Mouse (Mus musculus) R1 (cell line): Measurements from ENCODE around the gene Acsm3.
A peak's percentile ranks its signal among the peaks of the same experiment; 100 is the strongest.
"Not testable (repeated sequence)": the region's sequence is repeated elsewhere in the genome, so short reads cannot be mapped to it uniquely, and the experiment has no call there.

Experiments
- DNase-seq: peaks from one replicate; pipeline ENCODE4 v3.0.0-alpha.2; 2018; ENCODE audit warnings: low read depth, low spot score

Acsm3 gene

DNA sequence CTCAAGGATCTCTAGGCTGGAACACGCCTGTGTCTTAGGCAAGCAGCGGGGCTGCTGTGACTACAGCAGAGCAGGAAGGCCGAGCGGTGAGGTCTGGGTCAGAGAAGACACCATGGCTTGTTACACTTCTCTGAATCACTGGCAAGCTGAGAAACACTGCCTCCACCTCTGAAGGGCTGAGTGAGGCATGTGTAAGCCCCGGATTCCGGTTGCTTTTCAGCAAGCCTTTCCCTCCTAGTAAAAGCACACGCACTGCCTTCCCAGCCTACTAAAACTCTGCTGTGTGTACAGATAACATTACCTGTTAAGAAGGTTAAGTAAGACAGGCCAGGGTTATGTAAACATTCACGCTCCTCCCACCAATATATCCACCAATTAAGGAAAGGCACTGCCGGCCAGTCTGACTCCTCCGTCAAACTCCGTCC lies at the start of gene Acsm3:
Gene Acsm3, plus strand, starts transcription at position 397 of the 425 bp plus-strand sequence.
- no peak for DNase-seq

DNA sequence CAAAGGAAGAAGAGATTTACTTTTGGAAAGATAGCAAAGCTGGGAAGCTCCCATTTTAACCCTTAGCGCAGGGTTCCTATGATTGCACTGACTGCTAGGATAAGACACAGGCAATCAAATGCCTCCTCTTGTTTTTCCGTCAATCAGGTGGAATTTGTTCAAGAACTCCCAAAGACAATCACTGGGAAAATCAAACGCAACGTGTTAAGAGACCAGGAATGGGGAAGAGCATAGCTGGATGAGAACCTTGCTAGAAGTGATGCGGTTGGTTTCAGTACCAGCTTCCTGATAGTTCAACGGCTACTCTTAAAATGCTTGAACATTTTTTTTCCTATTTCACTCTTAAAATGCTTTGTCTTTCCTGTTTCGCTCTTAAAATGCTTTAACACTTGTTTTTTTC lies 46.6 kb upstream of the Acsm3 start:
- DNase-seq: no peak

DNA sequence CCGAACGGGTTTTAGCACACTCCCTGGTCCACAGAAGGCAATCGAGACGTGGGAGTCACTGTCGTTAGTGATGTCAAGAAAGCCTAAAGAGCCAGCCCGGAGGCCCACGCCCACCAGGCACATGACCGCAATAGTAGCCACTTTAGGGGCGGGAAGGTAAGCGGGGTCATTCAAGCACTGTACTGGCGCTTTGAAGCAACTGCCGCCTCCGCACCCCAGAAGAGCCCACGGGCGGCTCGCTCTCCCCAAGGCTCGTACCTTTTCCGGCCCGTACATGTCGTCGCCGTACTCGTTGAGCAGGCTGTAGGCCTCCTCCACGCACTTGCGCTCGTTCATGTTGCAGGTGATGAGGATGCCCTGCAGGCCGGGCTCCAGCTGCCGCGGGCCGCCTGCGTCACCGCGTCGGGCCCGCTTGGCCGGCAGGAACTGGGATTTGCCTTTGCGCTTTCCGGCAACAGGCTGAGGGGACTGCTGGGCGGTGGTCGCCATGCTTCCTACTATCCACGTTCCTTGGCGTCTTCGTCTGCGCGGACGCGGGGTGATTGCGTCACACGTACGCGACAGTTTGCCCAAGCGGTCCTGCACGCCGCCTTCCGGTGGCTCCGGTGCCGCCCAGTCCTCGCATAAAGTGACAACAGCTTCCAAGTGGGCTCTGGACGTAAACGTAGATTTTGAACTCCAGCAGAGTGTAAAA lies 40.3 kb upstream of the Acsm3 start, which contains the start of gene Thumpd1:
Gene Thumpd1, minus strand, starts transcription at position 546 of the 694 bp plus-strand sequence.
- peak; percentile 91 for DNase-seq

DNA sequence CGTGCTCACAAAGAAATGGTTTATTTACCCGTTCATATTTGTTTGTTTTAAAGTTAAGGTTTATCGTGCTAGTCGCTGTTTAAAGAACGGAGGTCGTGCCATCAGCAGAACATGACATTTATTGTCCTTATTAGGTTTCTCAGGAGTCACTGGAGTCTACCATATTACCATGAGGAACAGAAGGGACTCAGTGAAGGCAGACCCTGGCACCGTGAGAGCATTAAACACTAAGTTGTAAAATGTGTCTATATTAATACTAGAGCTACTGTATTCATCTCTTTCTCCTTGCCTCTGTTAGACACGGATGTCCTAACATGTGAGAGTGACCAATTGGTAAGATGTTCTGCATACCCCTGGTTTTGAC lies 39.8 kb upstream of the Acsm3 start:
- DNase-seq: no peak

DNA sequence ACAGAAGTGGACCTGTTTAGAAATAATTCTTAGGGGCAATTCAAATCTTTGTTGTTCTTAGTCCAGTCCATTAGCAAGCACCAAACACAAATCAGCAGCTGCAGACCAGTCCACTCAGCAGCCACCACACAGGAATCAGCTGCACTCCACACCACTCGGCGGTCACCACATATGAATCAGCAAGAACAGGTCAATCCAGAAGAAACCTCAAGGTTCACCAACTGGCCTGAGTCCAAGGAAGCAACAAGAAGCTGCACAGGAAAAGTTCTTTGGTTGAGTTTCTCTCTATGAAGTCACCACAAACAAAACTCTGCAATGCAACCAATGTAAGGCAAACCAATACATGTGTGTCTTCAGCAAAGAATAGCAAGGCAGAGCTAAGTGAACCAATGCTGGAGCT lies 33.1 kb upstream of the Acsm3 start:
- DNase-seq: no peak

DNA sequence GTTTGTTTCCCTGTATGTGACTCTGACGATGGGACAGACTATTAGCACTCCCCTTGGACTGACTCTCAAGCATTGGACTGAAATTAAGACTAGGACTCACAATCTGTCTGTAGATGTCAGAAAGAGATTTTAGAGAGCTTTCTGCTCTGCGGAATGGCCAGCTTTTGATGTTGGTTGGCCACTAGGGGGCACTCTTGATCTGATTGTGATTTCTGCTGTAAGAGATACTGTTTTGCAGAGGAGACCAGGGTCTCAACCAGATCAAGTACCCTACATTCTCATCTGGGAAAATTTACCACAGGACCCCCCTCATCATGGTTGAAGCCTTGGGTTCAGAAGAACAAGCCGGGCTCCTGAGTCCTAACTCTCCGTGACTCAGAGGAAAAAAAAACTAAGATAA lies 29.5 kb upstream of the Acsm3 start:
- DNase-seq: peak; percentile 59

DNA sequence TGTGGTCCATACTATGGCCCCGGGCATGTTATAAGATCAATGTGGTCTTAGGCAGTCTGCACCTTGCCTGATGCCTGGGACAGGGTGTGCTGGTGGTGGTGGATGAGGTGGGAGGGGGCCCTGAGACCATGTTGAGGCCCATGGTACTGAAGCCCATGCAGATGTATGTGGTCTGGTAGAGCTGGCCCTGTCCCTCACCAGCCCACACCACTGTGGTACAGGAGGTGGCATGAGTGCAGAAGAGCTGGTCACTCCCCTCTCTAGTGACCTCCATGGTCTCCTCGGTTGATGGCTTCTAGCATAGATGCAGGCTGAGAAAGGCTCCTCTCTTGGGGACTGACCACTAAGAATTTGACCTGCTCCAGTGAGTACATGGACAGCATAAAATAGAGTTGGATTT lies 21.8 kb upstream of the Acsm3 start:
- no peak for DNase-seq

DNA sequence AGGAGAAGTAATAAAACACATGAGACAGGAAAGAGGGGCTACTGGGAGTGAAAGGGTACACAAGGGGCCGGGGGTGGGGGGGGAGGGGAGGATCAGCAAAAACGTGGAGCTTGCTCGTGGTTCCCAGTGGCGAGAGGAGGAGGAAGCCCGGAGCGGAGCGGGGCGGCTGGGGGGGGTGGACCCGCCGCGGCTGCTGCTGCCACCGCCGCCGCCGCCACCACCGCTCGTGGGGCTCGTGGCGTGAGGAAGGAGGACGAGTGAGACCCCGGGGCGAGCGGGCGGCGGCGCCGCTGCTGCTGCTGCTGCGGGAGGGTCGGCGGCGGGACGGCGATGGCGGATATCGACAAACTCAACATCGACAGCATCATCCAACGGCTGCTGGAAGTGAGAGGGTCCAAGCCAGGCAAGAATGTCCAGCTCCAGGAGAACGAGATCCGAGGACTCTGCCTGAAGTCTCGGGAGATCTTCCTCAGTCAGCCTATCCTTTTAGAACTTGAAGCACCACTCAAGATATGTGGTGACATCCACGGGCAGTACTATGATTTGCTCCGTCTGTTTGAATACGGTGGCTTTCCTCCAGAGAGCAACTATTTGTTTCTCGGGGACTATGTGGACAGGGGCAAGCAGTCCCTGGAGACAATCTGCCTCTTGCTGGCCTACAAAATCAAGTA lies 20.8 kb upstream of the Acsm3 start:
- not testable (repeated sequence) for DNase-seq

DNA sequence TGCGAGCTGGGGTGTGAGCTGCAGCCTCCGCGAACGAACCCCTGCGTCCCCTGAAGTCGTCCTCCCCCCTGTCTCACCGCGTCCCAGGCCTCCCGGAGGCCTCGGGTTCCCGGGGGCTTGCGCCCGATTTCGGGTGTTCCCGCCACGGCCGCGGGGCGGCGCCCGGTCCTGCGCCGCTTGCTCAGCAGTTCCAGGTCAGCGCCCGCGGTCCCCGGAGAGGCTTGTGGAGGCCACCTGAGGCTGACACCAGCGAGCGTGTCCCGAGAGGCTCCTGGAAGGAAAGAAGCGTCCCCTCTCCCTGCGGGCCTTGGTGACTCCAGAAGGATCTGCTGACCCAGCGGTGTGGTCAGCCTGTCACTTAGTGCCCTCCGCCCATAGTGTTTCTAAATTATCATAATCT lies 16.4 kb upstream of the Acsm3 start:
- DNase-seq: peak; percentile 35

DNA sequence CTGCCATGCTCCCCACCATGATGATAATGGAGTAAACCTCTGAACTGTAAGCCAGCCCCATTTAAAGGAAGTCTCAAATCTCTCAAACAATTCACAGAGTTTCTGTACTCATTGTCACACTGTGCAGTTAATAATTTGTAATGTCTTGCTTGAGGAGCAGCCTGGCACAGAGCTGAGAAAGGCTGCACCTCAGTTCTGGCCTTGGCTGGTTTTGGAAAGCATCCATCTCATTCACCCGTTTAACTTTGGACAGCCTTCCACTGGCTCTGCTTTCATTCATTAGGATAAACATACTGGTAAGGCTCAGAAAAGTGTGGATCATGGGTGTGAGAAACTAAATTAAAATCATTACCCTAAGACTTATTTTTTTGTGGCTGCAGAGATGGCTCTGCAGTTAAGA lies 14.9 kb upstream of the Acsm3 start:
- no peak for DNase-seq

DNA sequence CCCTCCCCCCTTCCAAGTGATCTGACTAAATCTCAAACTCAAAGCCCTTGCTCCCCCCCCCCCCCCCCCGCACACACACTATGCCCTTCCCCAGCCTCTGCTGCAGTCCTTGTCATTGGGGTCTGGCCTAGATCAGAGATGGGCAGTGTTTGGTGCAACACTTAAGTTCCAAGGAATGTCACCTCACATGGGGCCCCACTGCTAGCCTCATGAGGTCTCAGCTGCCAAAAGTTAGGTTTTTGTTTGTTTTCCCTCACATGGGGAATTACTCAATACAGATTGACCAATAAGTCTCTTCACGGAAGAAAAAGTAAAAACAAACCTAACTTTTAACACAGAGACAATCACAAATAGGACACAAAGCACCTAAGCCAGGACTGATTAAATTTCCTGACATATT lies 12.0 kb upstream of the Acsm3 start:
- no peak for DNase-seq

DNA sequence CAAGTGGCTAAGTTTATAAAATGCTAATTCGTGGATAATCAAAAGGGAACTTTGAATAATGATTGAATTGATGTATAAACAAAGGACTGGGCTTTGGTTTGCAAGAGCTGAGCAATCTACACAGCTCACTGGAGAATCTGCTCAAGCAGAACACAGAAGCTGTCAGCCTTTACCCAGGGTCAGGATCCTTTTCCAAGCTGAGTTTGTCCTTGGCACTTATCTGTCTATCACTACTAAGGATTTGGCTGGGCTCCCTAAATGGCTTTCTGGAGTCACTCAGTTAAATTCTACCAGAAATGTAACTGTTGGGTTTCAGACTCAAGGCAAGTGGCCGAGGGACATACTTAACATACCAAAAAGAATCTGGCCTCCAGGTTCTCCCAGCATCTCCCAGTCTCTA lies 10.8 kb upstream of the Acsm3 start:
- no peak for DNase-seq

DNA sequence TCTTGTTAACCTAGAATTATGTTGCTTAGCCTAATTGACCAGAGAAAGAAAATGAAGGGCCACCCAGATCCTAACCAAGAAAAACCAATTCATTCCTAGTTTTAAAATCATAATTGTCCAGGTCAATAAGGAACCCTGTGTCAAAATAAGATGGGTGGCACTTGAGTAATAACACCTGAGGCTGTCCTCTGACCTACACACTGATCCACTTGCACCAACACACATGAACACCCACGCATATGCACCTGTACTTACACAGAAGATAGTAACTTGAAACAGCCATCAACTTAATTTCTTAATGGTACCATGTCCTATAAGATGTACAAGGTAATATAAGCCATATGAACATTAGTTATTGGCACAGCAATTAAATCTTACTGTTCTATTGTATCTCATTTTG lies 7.0 kb upstream of the Acsm3 start:
- no peak for DNase-seq

DNA sequence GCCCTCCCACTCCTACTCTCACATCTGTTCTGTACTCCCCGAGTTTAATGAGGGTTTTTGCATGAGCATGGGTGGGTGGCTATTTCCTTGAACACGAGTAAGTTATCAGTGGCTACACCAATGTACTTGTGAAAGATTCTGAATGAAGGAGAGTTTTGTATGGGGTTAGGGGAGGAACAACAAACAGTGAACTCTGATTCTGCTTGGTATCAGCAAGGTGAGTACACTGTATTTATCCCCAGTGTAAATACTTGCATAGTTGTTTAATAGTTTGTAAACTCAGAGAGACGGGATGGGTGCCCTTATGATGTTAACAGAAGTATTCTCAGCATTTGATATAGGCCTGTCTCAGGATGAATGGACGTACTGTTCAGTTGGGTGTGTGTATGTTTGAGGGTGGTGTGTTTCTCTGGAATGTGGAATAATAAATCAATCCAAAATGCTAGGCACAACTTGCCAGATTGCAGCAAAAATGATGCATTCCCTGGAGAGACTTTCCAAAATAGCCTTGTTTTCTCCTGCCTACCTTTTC lies 1.5 kb downstream of the Acsm3 start:
- no peak for DNase-seq

DNA sequence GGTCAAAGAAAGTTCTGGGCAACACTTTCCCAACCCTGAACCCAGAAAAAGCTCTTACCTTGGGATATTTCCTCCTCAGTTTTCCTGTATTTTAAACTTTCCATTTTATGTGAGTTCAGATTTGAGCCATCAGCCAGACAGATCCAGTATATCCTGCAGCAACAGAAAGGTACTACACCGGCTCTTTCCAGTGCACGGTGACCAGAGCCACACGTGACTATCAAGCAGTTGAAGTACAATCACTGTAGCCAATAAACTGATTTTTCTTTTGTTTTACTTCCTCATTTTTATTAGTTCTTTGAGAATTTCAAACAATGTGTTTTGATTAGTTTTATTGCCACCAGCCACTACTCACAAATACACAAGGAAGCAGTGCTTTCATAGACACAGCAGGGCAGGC lies 3.7 kb downstream of the Acsm3 start:
- DNase-seq: no peak

DNA sequence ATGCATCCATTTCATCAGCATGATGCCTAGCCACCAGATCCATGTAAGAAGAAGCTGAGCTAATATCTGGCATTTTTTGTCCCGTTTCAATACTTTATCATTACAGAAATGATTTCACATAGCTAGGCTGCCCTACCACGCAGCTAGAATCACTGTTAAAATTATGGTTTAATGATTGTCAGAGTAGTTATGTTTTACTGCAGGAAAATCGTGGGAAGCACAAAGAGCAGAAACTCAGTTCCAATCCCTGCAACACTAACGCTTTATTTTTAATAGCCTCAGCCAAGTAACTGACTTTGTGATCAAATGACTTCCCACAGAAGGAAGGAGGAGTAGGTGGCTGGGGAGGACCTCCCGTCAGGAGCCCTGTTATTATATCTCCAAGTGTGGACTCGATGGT lies 6.3 kb downstream of the Acsm3 start:
- no peak for DNase-seq

DNA sequence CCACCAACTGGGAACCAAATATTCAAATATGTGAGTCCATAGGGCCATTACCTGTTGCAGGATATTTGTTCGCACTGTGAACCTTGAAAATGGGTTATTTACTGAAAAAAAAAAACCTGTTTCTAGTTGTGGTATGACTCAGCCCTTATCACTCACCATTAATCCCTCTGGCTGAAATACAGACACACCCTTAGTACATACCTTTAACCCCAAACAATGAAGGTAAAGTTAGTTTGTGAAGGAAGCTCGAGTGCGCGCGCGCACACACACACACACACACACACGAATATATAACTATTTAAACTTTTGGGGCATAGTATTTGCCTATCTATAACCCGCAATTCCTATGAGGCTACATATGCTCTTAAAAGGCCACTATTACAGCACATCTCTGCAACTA lies 9.2 kb downstream of the Acsm3 start:
- no peak for DNase-seq

DNA sequence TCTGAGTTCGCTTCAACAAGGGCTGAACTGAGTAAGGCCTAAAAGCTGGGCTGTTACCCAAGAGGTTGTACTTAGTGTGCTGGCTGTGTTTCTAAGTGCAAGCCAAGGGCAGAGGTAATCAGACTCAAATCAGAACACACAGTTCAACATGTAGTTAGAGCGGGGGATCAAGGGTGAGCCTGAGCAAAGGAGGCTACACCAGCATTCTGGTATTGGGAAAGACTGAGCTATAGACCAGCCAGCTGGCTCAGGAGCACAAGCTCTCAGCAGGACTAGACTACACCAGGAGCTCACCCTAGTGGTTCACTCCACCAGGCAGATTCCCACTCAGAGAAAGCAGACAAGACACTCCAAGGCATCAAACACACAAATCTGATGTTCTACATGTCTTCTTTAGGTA lies 22.7 kb downstream of the Acsm3 start:
- no peak for DNase-seq

DNA sequence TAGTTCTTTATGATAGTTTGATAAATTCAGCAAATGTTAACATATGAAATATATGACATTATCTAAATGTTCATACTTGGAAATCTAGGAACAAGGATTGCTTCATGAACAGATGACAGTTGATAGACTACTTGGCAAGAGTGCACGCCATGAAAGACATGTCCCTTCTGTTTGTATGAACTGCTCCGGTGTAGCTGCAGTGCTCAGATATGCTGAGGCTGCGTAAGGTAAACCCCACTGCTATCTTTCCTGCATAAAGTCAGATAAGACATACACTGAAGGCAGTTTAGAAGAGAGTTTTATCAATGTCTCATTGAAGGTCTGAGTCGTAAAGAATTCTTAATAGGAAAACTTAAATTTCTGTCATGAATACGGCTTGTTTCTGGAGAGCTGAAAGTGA lies 24.2 kb downstream of the Acsm3 start:
- no peak for DNase-seq

DNA sequence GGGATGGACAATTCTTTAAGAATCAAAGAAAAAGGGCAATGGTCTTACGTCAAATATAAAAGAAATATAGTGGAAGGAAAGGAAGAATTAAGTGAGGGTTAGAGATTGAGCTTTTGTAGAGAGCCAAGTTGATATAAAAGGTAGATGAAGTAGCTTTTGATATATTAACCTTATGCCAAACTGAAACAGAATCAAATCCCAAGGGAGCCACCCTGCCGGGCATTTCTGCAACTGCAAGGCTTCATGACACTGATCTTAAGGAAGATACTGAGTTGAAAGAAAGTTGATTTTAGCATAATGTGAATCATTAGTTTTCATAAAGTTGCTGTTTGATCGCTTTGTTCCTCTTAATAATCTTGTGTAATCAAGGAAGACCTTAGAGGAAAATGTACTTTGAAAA lies 28.3 kb downstream of the Acsm3 start:
- no peak for DNase-seq

DNA sequence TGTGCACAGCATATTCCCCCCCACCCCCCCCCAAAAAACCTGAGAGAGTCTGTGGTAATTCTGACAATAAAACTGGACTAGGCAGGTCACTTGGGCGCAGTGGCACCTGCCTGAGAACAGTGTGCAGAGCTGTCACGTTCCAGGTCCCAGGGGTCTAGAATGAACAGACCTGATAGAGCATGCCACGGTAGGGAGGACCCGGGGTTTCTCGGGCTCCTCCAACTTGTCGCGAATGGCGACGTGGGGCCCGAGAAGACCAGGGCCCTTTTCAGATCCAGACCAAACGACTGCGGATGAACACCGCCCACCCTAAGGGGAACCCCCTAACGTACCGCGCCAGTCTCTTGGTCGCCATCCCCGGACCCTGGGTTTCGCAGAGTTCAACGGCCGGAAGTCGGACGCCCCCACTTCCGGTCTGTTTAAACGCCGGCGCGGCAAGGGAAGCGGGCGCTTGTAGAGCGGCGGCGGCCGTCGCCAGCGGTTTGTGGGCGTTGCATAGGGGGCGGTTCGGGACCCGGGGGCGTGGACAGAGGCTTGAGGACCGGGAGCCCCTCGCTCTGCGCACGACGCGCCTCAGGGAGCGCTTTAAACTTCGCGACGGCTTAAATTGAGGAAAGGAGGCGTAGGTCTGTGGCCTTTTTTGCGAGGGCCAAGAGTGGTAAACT lies 33.0 kb downstream of the Acsm3 start, which contains the start of the genes Rexo5 and Eri2:
Gene Rexo5, plus strand, starts transcription at position 421 of the 665 bp plus-strand sequence.
Gene Eri2, minus strand, starts transcription at position 473 of the 665 bp plus-strand sequence.
- peak; percentile 93 for DNase-seq

DNA sequence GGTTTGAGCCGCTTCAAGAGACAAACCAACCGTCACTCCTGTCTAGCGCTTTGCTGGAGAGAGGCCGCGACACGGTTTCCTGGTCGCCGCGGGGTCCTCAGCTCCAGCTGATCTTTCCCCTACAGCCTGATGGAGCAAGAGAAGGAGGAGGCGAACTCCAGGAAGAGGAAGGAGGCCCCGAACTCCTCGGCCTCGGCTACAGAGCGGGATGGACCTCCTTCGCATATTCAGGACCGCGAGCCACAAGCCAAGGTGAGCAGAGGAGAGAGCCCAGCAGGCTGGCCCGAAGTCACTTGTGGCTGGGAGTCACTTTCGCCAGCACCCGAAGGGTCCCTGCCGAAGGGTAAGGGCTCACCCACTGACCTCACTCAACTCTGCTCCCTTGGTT lies 33.5 kb downstream of the Acsm3 start:
- DNase-seq: no peak

DNA sequence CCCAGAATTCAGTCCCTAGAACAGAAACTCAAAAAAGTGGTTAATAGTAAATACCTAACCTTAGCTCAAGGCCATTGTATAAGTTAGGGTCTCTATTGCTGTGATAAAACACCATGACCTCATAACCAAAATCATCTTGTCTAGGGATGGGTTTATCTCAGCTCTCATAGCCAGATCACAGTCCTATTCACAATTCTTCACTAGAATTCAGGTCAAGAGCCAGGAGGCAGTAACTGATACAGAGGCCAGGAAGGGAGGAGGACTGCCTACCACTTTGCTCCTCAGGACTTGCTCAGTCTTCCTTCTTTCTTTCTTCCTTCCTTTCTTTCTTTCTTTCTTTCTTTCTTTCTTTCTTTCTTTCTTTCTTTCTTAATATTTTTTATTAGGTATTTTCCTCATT lies 34.6 kb downstream of the Acsm3 start:
- no peak for DNase-seq
